Mouse (Mus musculus): Measurements from ENCODE around the gene Ankrd33b.

- no peak for TF ChIP-seq POLR2A (IDR thresholded peaks at IDR 0.05; ENCODE audit: extremely low read depth, insufficient read depth, low read length)
- TF ChIP-seq CTCF (IDR thresholded peaks at IDR 0.05; ENCODE audit: extremely low read depth, insufficient read depth, low read length) = no peak
These were observed 109.4 kb downstream of the Ankrd33b start for GRCm38 (mm10) chr15:31258029-31258692.
